Mouse (Mus musculus) small intestine, adult 2 months (tissue): ENCODE results near the gene Nckipsd.

Experiments used
- CTCF ChIP-seq: fragments of 200-500 bp; IDR thresholded peaks from 2 replicates; pipeline ENCODE4 v1.5.1; 2012; ENCODE audit warnings: low read depth, mild to moderate bottlenecking, control low read depth, inconsistent platforms, low read length, moderate library complexity, mixed read lengths; ENCODE audit not compliant: insufficient replicate concordance, insufficient read length; ENCODE audit errors: extremely low read depth
- POLR2A ChIP-seq: fragments of 200-500 bp; IDR thresholded peaks from 2 replicates; pipeline ENCODE4 v1.6.1; 2012; ENCODE audit warnings: low read depth, mild to moderate bottlenecking, control low read depth, inconsistent platforms, low read length, moderate library complexity

GRCm38 (mm10) chr9:108820077-108820476, 11.9 kb downstream of the Nckipsd start:
- TF ChIP-seq POLR2A, result no peak
- TF ChIP-seq CTCF, result no peak
